Mouse (Mus musculus) liver, embryonic 11.5 days (tissue): ENCODE data around the gene Pdpr. TPM values are rescaled to one million over a fixed set of nuclear protein-coding genes. Genes with fewer than 3 reads are reported as not detected.
"Not testable (repeated sequence)": the region's sequence is repeated elsewhere in the genome, so short reads cannot be mapped to it uniquely, and the experiment has no call there.

ENCODE experiments used
- ATAC-seq: fragments of 200-750 bp; cut with Nextera tagmentation; replicated peaks from 2 replicates; pipeline ENCODE4 v1.8.0; 2017; ENCODE audit warnings: moderate number of reproducible peaks, mild to moderate bottlenecking, moderate TSS enrichment, moderate library complexity; ENCODE audit not compliant: low FRiP score
- DNase-seq: peaks from one replicate; pipeline ENCODE4 v3.0.0-alpha.2; 2017; ENCODE audit warnings: low spot score
- H3K27ac ChIP-seq: fragments of 300-500 bp; sonication (generic); 2 replicates; pipeline ENCODE4 v1.5.1; 2014; ENCODE audit warnings: mild to moderate bottlenecking, low read depth, low read length, control low read depth
- H3K27me3 ChIP-seq: fragments of 300-500 bp; sonication (generic); replicated peaks from 2 replicates; pipeline ENCODE4 v1.6.1; 2014; ENCODE audit warnings: low read length, mixed read lengths; ENCODE audit not compliant: control insufficient read depth, insufficient read depth
- H3K36me3 ChIP-seq: fragments of 300-500 bp; sonication (generic); 2 replicates; pipeline ENCODE4 v1.6.1; 2014; ENCODE audit warnings: mild to moderate bottlenecking, low read length, moderate library complexity, mixed read lengths; ENCODE audit not compliant: control insufficient read depth, insufficient read depth
- H3K4me1 ChIP-seq: fragments of 300-500 bp; sonication (generic); replicated peaks from 2 replicates; pipeline ENCODE4 v1.6.1; 2014; ENCODE audit warnings: low read length, mixed read lengths; ENCODE audit not compliant: control insufficient read depth, insufficient read depth
- H3K4me2 ChIP-seq: fragments of 300-500 bp; sonication (generic); 2 replicates; pipeline ENCODE4 v1.6.1; 2014; ENCODE audit warnings: mild to moderate bottlenecking, control low read depth, moderate library complexity
- H3K4me3 ChIP-seq: fragments of 300-500 bp; sonication (generic); 2 replicates; pipeline ENCODE4 v1.5.1; 2014; ENCODE audit warnings: low read depth, low read length, control low read depth
- H3K9ac ChIP-seq: fragments of 300-500 bp; sonication (generic); 2 replicates; pipeline ENCODE4 v1.6.1; 2014; ENCODE audit warnings: low read depth, low read length, control low read depth
- H3K9me3 ChIP-seq: fragments of 300-500 bp; sonication (generic); 2 replicates; pipeline ENCODE4 v1.6.1; 2016; ENCODE audit warnings: low read length, inconsistent platforms, mixed read lengths; ENCODE audit not compliant: control insufficient read depth
- WGBS: fragments of 180-500 bp; shearing (Covaris S2); extraction: QIAGEN DNeasy Blood & Tissue Kit; methylation state at CpG from one replicate; pipeline ENCODE4 v1.1.7; 2014; 5-methylcytosine and 5-hydroxymethylcytosine counted together
- polyA plus RNA-seq: library from polyadenylated mRNA; unstranded; fragments of >200 nt; fragmentation: Nextera tagmentation; extraction: Ambion mirVana; gene quantifications from 2 replicates; pipeline ENCODE4 v1.2.1, GENCODE M21; 2014

The Pdpr gene
- polyA plus RNA-seq, 1 experiment from 2014 or later: 5.1 TPM

DNA sequence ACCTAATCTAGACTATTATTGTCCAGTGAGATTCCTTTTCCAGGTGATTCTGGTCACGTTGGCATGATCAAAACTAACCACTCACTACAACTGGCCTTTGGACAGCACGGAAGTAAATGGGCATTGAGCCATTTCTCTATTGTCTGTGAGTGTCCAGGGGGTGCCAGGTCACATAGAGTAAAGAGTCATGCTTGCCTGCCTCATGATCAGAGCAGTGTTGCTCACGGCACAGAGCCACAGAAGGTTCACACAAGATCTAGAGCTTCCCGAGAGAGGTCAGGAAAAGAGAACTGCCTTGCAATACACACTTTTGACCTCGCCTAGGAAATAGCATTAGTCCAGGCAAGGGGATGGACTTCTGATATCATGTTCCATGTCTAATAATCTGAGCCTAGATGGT lies 15.0 kb upstream of the Pdpr start:
- DNase-seq (no peak), ATAC-seq (no peak; the same call in 1 of the 2 replicates)
- Histone ChIP-seq H3K27me3 (0 out of 2 replicates have a peak, but pooled peaks cover 2% of the 10 kb centered on the region), H3K27ac (no peak overlapping the region), H3K4me2 (no peak overlapping the region), H3K9ac (no peak overlapping the region), H3K9me3 (no peaks in the 10 kb centered on the region), H3K4me3 (no peak overlapping the region), H3K4me1 (0 out of 2 replicates have a peak, but pooled peaks cover 4% of the 10 kb centered on the region), H3K36me3 (no peaks in the 10 kb centered on the region)
- 64% methylated on average over 5 of the region's 5 CpGs for WGBS

DNA sequence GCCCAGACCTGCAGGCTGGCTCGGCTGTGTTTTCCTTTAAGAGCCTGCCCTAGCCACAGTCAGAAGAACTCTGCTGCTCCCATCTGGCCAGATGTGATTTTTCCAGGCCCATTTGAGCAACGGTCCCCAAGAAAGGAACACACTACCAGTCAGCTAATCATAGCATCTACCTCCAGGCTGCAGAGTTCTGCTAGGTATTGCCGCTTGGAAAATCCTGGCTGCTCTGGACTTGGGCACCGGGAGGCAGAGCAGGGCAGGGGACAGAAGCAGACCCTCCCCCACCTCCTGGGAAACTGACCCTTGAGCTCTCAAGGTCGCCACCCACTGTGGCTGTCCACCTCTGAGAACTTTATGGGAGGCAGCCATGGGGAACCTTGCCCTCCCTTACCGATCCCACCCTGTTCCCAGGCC lies 14.6 kb upstream of the Pdpr start:
- Histone ChIP-seq H3K9me3 (no peaks in the 10 kb centered on the region), H3K4me1 (0 out of 2 replicates have a peak, but pooled peaks cover 4% of the 10 kb centered on the region), H3K27me3 (0 out of 2 replicates have a peak, but pooled peaks cover 2% of the 10 kb centered on the region), H3K27ac (no peak overlapping the region), H3K4me2 (no peak overlapping the region), H3K4me3 (no peak overlapping the region), H3K9ac (no peak overlapping the region), H3K36me3 (no peaks in the 10 kb centered on the region)
- ATAC-seq: no peak
- WGBS: 42% methylated on average over 6 of the region's 6 CpGs
- no peak for DNase-seq

DNA sequence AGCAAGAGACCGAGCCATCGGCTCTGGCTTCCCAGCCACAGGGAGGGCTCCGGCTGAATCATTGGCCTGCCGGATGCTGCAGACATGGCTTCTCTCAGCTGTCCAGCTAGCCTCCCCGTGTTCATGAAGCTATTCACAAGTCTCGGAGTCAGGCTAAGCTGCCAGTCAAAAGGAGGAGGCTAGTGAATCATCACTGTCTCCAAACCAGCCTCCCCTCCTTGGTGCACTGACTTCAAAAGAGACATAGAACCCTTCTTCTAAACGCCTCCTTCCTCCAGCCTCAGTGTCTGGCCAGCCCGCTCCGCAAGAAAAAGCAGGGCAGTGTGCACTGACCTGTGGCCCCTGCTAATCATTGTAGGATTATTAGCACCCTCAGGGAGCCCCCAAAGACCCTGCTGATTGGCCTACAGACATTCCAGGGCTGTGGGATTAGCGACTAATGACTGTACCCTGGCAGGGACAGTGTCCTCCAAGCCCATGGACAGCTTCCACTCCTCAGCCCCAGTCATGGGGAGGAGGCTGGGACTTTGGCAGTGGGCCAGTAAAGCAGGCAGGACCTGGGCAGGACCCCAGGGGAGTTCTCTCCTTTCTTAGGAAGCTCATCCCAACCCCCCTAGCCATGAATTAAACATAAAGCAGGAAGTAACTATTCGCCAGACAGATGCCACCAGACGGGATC lies 12.7 kb upstream of the Pdpr start:
- WGBS: 73% methylated on average over 12 of the region's 12 CpGs
- Histone ChIP-seq H3K27me3 (0 out of 2 replicates have a peak, but pooled peaks cover 2% of the 10 kb centered on the region), H3K4me1 (0 out of 2 replicates have a peak, but pooled peaks cover 4% of the 10 kb centered on the region), H3K9ac (no peak overlapping the region), H3K4me3 (no peak overlapping the region), H3K36me3 (no peaks in the 10 kb centered on the region), H3K27ac (no peak overlapping the region), H3K4me2 (no peak overlapping the region), H3K9me3 (no peaks in the 10 kb centered on the region)
- no peak for DNase-seq
- no peak for ATAC-seq

DNA sequence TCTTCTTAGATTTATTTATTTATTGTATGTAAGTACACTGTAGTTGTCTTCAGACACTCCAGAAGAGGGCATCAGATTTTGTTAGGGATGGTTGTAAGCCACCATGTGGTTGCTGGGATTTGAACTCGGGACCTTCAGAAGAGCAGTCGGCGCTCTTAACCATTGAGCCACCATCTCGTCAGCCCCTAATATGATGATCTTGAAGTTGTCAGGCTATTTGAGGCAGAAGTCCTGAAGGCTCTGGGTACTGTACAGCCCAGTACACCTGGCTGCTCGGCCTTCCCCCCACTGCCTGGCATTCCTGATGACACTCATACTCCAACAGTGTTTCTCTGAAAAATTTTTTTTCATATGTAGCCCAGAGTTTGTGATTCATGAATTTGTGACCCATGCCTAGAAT lies 10.5 kb upstream of the Pdpr start:
- not testable (repeated sequence) for DNase-seq, H3K27ac ChIP-seq, H3K9ac ChIP-seq, H3K36me3 ChIP-seq, ATAC-seq, H3K4me3 ChIP-seq, H3K4me1 ChIP-seq, H3K27me3 ChIP-seq, H3K4me2 ChIP-seq, H3K9me3 ChIP-seq
- 82% methylated on average over 5 of the region's 5 CpGs for WGBS

- Histone ChIP-seq H3K4me1 (peaks cover 4% of the 10 kb centered on the region), H3K4me3 (no peak overlapping the region), H3K9ac (no peak overlapping the region), H3K27ac (no peak overlapping the region), H3K36me3 (no peaks in the 10 kb centered on the region), H3K4me2 (no peak overlapping the region), H3K9me3 (no peaks in the 10 kb centered on the region), H3K27me3 (no peaks in the 10 kb centered on the region)
- ATAC-seq (no peak), DNase-seq (peak; percentile 56)
- WGBS: 2% methylated on average over 2 of the region's 2 CpGs
Observed at GRCm38 (mm10) chr8:111090126-111090525, 4.3 kb upstream of the Pdpr start.

DNA sequence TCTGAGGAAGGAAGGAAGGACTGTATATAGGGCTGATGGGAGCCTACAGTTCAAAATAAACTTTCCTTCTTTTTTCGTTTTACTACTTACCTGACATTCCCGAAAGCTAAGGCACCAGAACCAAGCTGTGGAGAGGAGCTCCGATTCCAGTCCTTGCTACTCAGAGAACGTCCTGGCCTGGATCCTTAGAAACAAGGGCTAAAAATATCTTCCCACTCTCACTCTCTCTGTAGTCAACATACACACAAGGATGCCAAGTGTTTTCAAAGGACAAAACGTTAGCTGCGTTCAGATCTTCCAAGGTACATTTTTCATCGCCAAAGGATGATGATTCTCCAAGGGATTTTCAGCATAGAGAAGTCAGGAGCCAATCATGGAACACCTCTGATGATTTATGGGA lies 2.7 kb upstream of the Pdpr start:
- H3K4me2 ChIP-seq: no peak overlapping the region
- H3K4me3 ChIP-seq: no peak overlapping the region
- 83% methylated on average over 7 of the region's 7 CpGs for WGBS
- no peak overlapping the region for H3K9ac ChIP-seq
- H3K9me3 ChIP-seq: no peaks in the 10 kb centered on the region
- no peaks in the 10 kb centered on the region for H3K27me3 ChIP-seq
- no peak for ATAC-seq
- H3K4me1 ChIP-seq: peaks cover 9% of the 10 kb centered on the region
- DNase-seq: no peak
- no peaks in the 10 kb centered on the region for H3K36me3 ChIP-seq
- no peak overlapping the region for H3K27ac ChIP-seq

DNA sequence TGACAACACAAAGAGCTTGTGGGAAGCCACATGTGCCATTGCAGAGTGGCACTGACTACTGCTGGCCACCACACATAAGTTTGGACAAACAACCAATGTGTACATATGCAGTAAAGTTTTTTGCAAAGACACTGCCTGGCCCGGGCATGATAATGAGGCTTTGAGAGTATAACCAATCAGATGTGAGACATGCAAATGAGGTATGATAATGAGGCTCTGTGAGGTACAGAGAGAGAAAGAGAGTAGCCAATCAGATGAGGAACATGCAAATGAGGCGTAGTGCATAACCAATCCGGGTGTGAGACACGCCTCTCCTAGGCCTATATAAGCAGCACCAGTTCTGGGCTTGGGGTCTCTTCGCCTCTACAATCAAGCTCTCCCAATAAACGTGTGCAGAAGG lies 2.1 kb upstream of the Pdpr start, which contains the start of gene Clec18a:
Clec18a (minus strand) TSS at position 101 of the 400 bp plus-strand sequence.
- WGBS: 89% methylated on average over 4 of the region's 6 CpGs
- not testable (repeated sequence) for H3K9ac ChIP-seq, H3K27ac ChIP-seq, H3K4me3 ChIP-seq, DNase-seq, H3K4me2 ChIP-seq, H3K27me3 ChIP-seq, H3K4me1 ChIP-seq, H3K36me3 ChIP-seq, H3K9me3 ChIP-seq, ATAC-seq

- Histone ChIP-seq H3K9ac (peak overlapping the region; percentile 66), H3K4me3 (peak overlapping the region; percentile 72), H3K4me2 (peak overlapping the region; percentile 76)
- H3K27me3 ChIP-seq, H3K36me3 ChIP-seq, H3K4me1 ChIP-seq, H3K9me3 ChIP-seq, H3K27ac ChIP-seq: not testable (repeated sequence)
- DNase-seq (peak; percentile 58), ATAC-seq (peak; percentile 75)
- under 1% methylated on average over 47 of the region's 69 CpGs for WGBS
Observed at GRCm38 (mm10) chr8:111094719-111095302, 381 bp downstream of the Pdpr start.

DNA sequence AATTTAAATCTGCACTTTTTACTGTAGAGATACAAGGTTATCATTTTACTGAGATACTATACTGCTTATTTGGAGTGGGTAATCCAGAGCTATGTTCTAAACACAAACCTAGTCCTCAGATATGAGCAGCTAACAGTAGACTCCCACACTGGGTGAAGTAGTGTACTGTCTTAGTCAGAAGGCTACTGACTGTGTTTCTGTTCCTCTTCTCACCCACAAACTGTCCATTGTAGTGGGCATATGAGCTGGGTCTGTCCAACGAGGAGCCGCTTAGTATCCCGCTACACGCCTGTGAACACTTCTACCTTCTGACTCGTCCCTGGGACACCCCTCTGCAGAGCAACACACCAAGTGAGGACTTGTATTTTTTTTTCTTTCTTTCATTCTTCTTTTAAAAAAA lies 20.5 kb downstream of the Pdpr start:
- Histone ChIP-seq H3K9ac (no peak overlapping the region), H3K4me2 (no peak overlapping the region), H3K4me1 (no peaks in the 10 kb centered on the region), H3K27ac (no peak overlapping the region), H3K27me3 (no peaks in the 10 kb centered on the region), H3K4me3 (no peak overlapping the region), H3K36me3 (peaks cover 10% of the 10 kb centered on the region; the same call in 1 of the 2 replicates), H3K9me3 (no peaks in the 10 kb centered on the region)
- ATAC-seq (no peak), DNase-seq (no peak)
- WGBS: 91% methylated on average over 5 of the region's 5 CpGs
